Mouse (Mus musculus): Measurements from ENCODE around the gene Rnf39. TPM values are rescaled to one million over a fixed set of nuclear protein-coding genes. Genes with fewer than 3 reads are reported as not detected.

Gene Rnf39
- total and polyA plus RNA-seq, 3 experiments, result not detected

DNA sequence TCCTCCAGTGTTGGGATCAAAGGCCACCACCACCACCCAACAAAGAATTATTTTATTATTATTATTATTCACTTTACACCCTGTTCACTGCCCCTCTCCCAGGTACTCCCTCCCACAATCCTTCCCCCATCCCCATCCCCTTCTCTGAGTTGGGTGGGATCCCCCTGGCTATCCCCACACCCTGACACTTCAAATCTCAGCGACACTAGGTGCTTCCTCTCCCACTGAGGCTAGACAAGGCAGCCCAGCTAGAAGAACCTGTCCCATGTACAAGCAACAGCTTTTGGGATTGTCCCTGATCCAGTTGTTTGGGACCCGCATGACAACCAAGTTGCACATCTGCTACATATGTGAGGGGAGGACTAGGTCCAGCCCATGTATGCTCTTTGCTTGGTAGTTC lies 9.9 kb downstream of the Rnf39 start:
- no peak for TF ChIP-seq RCOR1 (conservative IDR thresholded peaks at IDR 0.05; ENCODE audit: low read depth, low read length)
- TF ChIP-seq POLR2AphosphoS2 (IDR thresholded peaks at IDR 0.05; ENCODE audit: low read depth, low read length), result 0 out of 2 replicates have a peak, but pooled peaks have one; percentile 20
- Histone ChIP-seq H3K27ac (ENCODE audit: insufficient read depth, low read depth) (no peak overlapping the region), H3K79me2 (replicated peaks; ENCODE audit: control insufficient read depth, extremely low read depth, insufficient read depth, poor library complexity, severe bottlenecking) (peaks cover 29% of the 10 kb centered on the region), H3K4me1 (ENCODE audit: control insufficient read depth in 1 of 2, insufficient read depth in 2 of 2) (peaks cover 0 to 17% of the 10 kb centered on the region in 2 experiments; a peak in 2 of 4 replicates), H3K4me2 (ENCODE audit: insufficient read depth, low read depth, poor library complexity, severe bottlenecking) (no peak overlapping the region), H3K9ac (ENCODE audit: insufficient read depth, low read depth) (no peak overlapping the region), H3K36me3 (replicated peaks in 1 of 2; ENCODE audit: control insufficient read depth in 1 of 2, insufficient read depth in 1 of 2, low read length in 1 of 2) (peaks cover 26 to 62% of the 10 kb centered on the region in 2 experiments), H3K9me3 (replicated peaks; ENCODE audit: low read length) (no peaks in the 10 kb centered on the region), H3K27me3 (replicated peaks) (no peaks in the 10 kb centered on the region), H3K4me3 (replicated peaks in 1 of 3; ENCODE audit: low read depth in 2 of 3, low read length in 2 of 3, poor library complexity in 1 of 3) (no peak overlapping the region)
- dilution Hi-C loops (cut with MboI; ENCODE audit: extremely low pct_ligation_motif_present, extremely low pct_unique_long_range_greater_than_20kb, low sequenced_read_pairs) (no loop called here), in situ Hi-C loops (cut with MboI; ENCODE audit: low pct_ligation_motif_present, low pct_unique_long_range_greater_than_20kb, low sequenced_read_pairs) (no loop called here)
- no peak for DNase-seq (ENCODE audit: extremely low read depth)

DNA sequence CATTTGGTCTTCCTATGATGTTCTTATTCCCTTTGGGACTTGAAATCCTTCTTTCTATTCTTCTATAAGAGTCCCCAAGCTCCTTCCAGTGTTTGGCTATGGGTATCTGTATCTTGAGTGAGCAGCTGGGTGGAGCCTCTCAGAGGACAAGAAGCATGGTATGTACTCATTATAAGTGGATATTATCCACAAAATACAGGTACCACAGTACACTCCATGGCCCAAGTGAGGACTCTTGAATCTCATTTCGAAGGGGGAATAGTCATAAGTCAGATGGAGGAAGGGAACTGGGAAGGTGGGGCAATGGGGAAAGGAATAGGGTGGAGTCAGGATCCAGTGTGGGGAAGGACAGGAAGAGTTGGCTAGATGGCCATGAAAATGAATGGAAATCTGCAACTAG lies 10.3 kb downstream of the Rnf39 start:
- Histone ChIP-seq H3K27me3 (replicated peaks) (no peaks in the 10 kb centered on the region), H3K4me2 (ENCODE audit: insufficient read depth, low read depth, poor library complexity, severe bottlenecking) (no peak overlapping the region), H3K4me1 (ENCODE audit: control insufficient read depth in 1 of 2, insufficient read depth in 2 of 2) (peaks cover 0 to 18% of the 10 kb centered on the region in 2 experiments; a peak in 2 of 4 replicates), H3K9ac (ENCODE audit: insufficient read depth, low read depth) (no peak overlapping the region), H3K79me2 (replicated peaks; ENCODE audit: control insufficient read depth, extremely low read depth, insufficient read depth, poor library complexity, severe bottlenecking) (peaks cover 33% of the 10 kb centered on the region), H3K27ac (ENCODE audit: insufficient read depth, low read depth) (no peak overlapping the region), H3K36me3 (replicated peaks in 1 of 2; ENCODE audit: control insufficient read depth in 1 of 2, insufficient read depth in 1 of 2, low read length in 1 of 2) (peaks cover 26 to 58% of the 10 kb centered on the region in 2 experiments), H3K4me3 (replicated peaks in 1 of 3; ENCODE audit: low read depth in 2 of 3, low read length in 2 of 3, poor library complexity in 1 of 3) (no peak overlapping the region), H3K9me3 (replicated peaks; ENCODE audit: low read length) (no peaks in the 10 kb centered on the region)
- TF ChIP-seq PAX5 (IDR thresholded peaks at IDR 0.05; ENCODE audit: low read length) (no peak), POLR2AphosphoS2 (IDR thresholded peaks at IDR 0.05; ENCODE audit: low read depth, low read length) (0 out of 2 replicates have a peak, but pooled peaks have one; percentile 27)
- dilution Hi-C loops (cut with MboI; ENCODE audit: extremely low pct_ligation_motif_present, extremely low pct_unique_long_range_greater_than_20kb, low sequenced_read_pairs), result no loop called here
- DNase-seq (ENCODE audit: extremely low read depth), result no peak
- in situ Hi-C loops (cut with MboI; ENCODE audit: low pct_ligation_motif_present, low pct_unique_long_range_greater_than_20kb, low sequenced_read_pairs), result no loop called here

GRCm38 (mm10) chr17:36957999-36958743 lies 15.5 kb downstream of the Rnf39 start, which contains the start of the genes Znrd1 and Znrd1as:
Gene Znrd1, minus strand, starts transcription at chr17:36958559.
Gene Znrd1as, plus strand, starts transcription at chr17:36958592.
- peak within 1 kb of the TSS; percentile 44 for H3K27ac ChIP-seq (ENCODE audit: insufficient read depth, low read depth)
- peak within 1 kb of the TSS; percentile 81 to 96 (median 94) for H3K4me3 ChIP-seq (replicated peaks in 1 of 3; ENCODE audit: low read depth in 2 of 3, low read length in 2 of 3, poor library complexity in 1 of 3)
- no peaks in the 10 kb centered on the region for H3K9me3 ChIP-seq (replicated peaks; ENCODE audit: low read length)
- in situ Hi-C loops (cut with MboI; ENCODE audit: low pct_ligation_motif_present, low pct_unique_long_range_greater_than_20kb, low sequenced_read_pairs), result no loop called here
- peak within 1 kb of the TSS; percentile 93 for H3K4me2 ChIP-seq (ENCODE audit: insufficient read depth, low read depth, poor library complexity, severe bottlenecking)
- no peaks in the 10 kb centered on the region for H3K27me3 ChIP-seq (replicated peaks)
- peaks cover 13 to 33% of the 10 kb centered on the region in 2 experiments for H3K36me3 ChIP-seq (replicated peaks in 1 of 2; ENCODE audit: control insufficient read depth in 1 of 2, insufficient read depth in 1 of 2, low read length in 1 of 2)
- DNase-seq (ENCODE audit: extremely low read depth), result peak; percentile 98
- peaks cover 5 to 22% of the 10 kb centered on the region in 2 experiments; a peak in 3 of 4 replicates for H3K4me1 ChIP-seq (ENCODE audit: control insufficient read depth in 1 of 2, insufficient read depth in 2 of 2)
- dilution Hi-C loops (cut with MboI; ENCODE audit: extremely low pct_ligation_motif_present, extremely low pct_unique_long_range_greater_than_20kb, low sequenced_read_pairs), result no loop called here
- H3K79me2 ChIP-seq (replicated peaks; ENCODE audit: control insufficient read depth, extremely low read depth, insufficient read depth, poor library complexity, severe bottlenecking), result peaks cover 16% of the 10 kb centered on the region
- H3K9ac ChIP-seq (ENCODE audit: insufficient read depth, low read depth), result peak within 1 kb of the TSS; percentile 95
- TF ChIP-seq MXI1 (IDR thresholded peaks at IDR 0.05; ENCODE audit: low read depth, low read length) (peak; percentile 75), ELF1 (IDR thresholded peaks at IDR 0.05; ENCODE audit: low read depth, low read length) (peak; percentile 86), BHLHE40 (IDR thresholded peaks at IDR 0.05; ENCODE audit: low read depth, low read length) (peak; percentile 34; the same call in 1 of the 2 replicates), USF2 (conservative IDR thresholded peaks at IDR 0.05; ENCODE audit: low read depth, low read length) (no peak; the same call in 1 of the 2 replicates), MEF2A (IDR thresholded peaks at IDR 0.05; ENCODE audit: borderline replicate concordance, low read depth, low read length) (peak; percentile 85), IRF4 (IDR thresholded peaks at IDR 0.05; ENCODE audit: low read depth, low read length) (peak; percentile 86), HCFC1 (IDR thresholded peaks at IDR 0.05; ENCODE audit: low read depth, low read length) (peak; percentile 93), POLR2AphosphoS2 (IDR thresholded peaks at IDR 0.05; ENCODE audit: low read depth, low read length) (no peak), MAZ (IDR thresholded peaks at IDR 0.05; ENCODE audit: low read depth, low read length) (peak; percentile 46; the same call in 1 of the 2 replicates), RAD21 (IDR thresholded peaks at IDR 0.05; ENCODE audit: low read depth, low read length) (no peak), GABPA (IDR thresholded peaks at IDR 0.05; ENCODE audit: insufficient replicate concordance, low read depth, low read length) (peak; percentile 99), JUN (IDR thresholded peaks at IDR 0.05; ENCODE audit: insufficient read depth, low read depth, low read length) (peak; percentile 54), MYC (IDR thresholded peaks at IDR 0.05; ENCODE audit: low read depth, low read length) (peak; percentile 79), RCOR1 (conservative IDR thresholded peaks at IDR 0.05; ENCODE audit: low read depth, low read length) (peak; percentile 49; the same call in 1 of the 2 replicates), CHD1 (IDR thresholded peaks at IDR 0.05; ENCODE audit: low read depth, low read length) (no peak), KAT2A (IDR thresholded peaks at IDR 0.05; ENCODE audit: insufficient replicate concordance, low read length) (peak; percentile 88; the same call in 1 of the 2 replicates), SMC3 (IDR thresholded peaks at IDR 0.05; ENCODE audit: low read depth, low read length) (no peak; the same call in 1 of the 2 replicates), ETS1 (conservative IDR thresholded peaks at IDR 0.05; ENCODE audit: low read depth, low read length) (peak; percentile 85), PAX5 (IDR thresholded peaks at IDR 0.05; ENCODE audit: low read length) (no peak), TBP (conservative IDR thresholded peaks at IDR 0.05; ENCODE audit: low read depth, low read length) (peak; percentile 94), CTCF (conservative IDR thresholded peaks at IDR 0.05 in 1 of 2, IDR thresholded peaks at IDR 0.05 in 1 of 2; ENCODE audit: low read depth in 2 of 2, low read length in 2 of 2) (no peak), ZNF384 (IDR thresholded peaks at IDR 0.05; ENCODE audit: low read depth, low read length) (no peak)

All from CH12.LX (cell line).